Mouse (Mus musculus) testis, adult 2 months (tissue): ENCODE measurements around the gene Dut. TPM values are rescaled to one million over a fixed set of nuclear protein-coding genes. Genes with fewer than 3 reads are reported as not detected.

Experiments used
- H3K27ac ChIP-seq: fragments of 200-500 bp; 2 replicates; pipeline ENCODE4 v1.5.1; 2012; ENCODE audit warnings: low read depth, low read length; ENCODE audit not compliant: control insufficient read depth, insufficient read depth
- H3K27me3 ChIP-seq: fragments of 200-500 bp; 2 replicates; pipeline ENCODE4 v1.6.1; 2012; ENCODE audit warnings: mild to moderate bottlenecking, low read length, moderate library complexity; ENCODE audit not compliant: control insufficient read depth, insufficient read depth
- H3K36me3 ChIP-seq: fragments of 200-500 bp; 2 replicates; pipeline ENCODE4 v1.6.1; 2012; ENCODE audit warnings: mild to moderate bottlenecking, low read length; ENCODE audit not compliant: control insufficient read depth, insufficient read depth
- H3K4me1 ChIP-seq: fragments of 200-500 bp; 2 replicates; pipeline ENCODE4 v1.6.1; 2012; ENCODE audit warnings: low read length; ENCODE audit not compliant: control insufficient read depth, insufficient read depth
- H3K4me3 ChIP-seq: fragments of 200-500 bp; 2 replicates; pipeline ENCODE4 v1.5.1; 2012; ENCODE audit warnings: low read depth, mild to moderate bottlenecking, low read length, moderate library complexity, mixed read lengths; ENCODE audit not compliant: control insufficient read depth
- CTCF ChIP-seq: fragments of 200-500 bp; IDR thresholded peaks from 2 replicates; pipeline ENCODE4 v1.5.1; 2012; ENCODE audit warnings: low read depth, mild to moderate bottlenecking, inconsistent platforms, low read length, moderate library complexity; ENCODE audit not compliant: control insufficient read depth, insufficient read depth, insufficient replicate concordance
- POLR2A ChIP-seq: fragments of 200-500 bp; IDR thresholded peaks from 2 replicates; pipeline ENCODE4 v1.6.1; 2012; ENCODE audit warnings: low read depth, mild to moderate bottlenecking, inconsistent platforms, low read length, moderate library complexity; ENCODE audit not compliant: control insufficient read depth
- polyA plus RNA-seq: library from polyadenylated mRNA; depleted of rRNA; stranded (reverse); fragments of >200 nt; gene quantifications from 2 replicates; pipeline ENCODE4 v1.2.3, GENCODE M21; 2012

Gene Dut
- polyA plus RNA-seq, 1 experiment = 31.2 TPM

DNA sequence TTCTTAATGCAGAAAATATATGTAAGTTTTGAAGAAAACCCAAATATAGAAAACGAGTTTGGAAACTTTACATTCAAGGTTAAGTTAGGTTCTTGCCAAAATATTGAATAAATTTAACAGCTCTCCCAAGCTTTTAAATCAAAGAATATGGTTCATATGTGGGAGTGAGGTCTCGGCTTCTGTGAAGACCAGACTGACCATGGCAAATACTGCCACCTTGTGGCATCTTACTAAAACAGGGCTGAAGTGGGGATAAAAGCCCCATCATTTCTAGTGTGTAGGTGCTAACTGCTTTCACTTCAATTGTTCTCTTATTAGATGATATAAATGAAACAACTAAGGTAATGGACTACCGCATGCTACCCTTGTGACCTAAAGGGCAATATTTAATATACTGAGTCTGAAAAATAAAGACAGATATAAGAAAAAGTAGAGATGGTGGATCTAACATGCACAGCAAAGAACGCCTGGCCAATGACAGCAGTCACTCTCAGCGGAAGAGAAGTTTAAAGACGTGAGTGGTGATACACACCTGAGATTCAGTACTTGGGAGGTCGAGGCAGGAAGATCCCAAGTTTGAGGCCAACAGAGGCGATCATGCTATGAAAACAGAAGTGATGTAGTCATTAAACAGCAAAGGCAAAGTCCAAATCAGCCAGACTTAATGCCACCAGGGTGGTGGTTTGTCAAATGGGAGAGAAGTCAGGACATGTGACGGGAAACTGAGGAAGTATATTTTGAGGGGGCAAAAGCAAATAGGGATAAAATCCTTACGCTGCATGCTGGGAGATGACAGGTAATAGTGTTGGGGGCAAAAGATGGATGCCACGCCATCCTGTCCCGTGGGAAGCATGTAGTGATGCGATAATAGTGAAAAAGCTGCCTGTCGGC, 12.5 kb downstream of the Dut start:
- H3K4me1 ChIP-seq = no peaks in the 10 kb centered on the region
- H3K4me3 ChIP-seq = no peak overlapping the region
- no peaks in the 10 kb centered on the region for H3K27me3 ChIP-seq
- H3K27ac ChIP-seq = no peak overlapping the region
- H3K36me3 ChIP-seq = no peaks in the 10 kb centered on the region
- TF ChIP-seq CTCF (no peak), POLR2A (no peak)

DNA sequence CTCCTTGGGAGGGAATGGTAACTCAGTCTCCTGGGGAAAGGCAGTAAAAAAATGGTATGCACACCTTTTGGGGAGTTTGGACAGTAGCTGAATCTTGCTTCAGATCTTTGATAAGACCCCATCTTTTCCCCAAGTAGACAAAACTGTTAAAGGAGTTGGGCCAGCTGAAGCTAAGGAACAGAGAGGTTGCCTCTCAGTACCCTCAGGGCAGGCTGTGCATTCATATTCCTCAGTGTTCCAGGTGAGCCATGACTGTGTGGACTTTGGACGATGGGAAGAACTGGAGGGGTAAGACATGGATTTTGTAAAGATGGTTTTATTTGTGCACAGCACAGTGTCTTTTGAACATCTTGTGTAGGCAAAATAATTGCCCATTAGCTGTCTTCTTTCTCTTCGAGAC, 13.3 kb downstream of the Dut start:
- TF ChIP-seq POLR2A (no peak), CTCF (no peak)
- Histone ChIP-seq H3K4me1 (no peaks in the 10 kb centered on the region), H3K27ac (no peak overlapping the region), H3K36me3 (no peaks in the 10 kb centered on the region), H3K4me3 (no peak overlapping the region), H3K27me3 (no peaks in the 10 kb centered on the region)

DNA sequence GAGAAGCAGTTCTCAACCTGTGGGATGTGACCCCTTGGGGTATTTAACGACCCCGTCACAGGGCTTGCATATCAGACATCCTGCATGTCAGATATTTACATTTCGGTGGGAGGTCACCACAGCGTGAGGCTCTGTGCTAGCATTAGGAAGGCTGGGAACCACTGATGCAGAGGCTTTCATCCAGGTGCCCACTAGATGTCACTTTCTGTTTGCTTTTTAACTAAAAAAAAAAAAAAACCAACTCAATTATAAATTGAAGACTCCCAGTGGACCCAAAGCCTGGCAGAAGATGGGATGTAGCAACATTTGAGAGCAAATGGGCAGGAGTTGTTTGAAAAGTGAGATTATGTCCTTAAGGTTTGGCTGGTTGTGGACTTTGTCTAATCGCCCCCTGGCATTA, 16.1 kb downstream of the Dut start:
- Histone ChIP-seq H3K4me1 (no peaks in the 10 kb centered on the region), H3K27me3 (no peaks in the 10 kb centered on the region), H3K4me3 (no peak overlapping the region), H3K27ac (no peak overlapping the region), H3K36me3 (no peaks in the 10 kb centered on the region)
- no peak for TF ChIP-seq POLR2A
- no peak for TF ChIP-seq CTCF

DNA sequence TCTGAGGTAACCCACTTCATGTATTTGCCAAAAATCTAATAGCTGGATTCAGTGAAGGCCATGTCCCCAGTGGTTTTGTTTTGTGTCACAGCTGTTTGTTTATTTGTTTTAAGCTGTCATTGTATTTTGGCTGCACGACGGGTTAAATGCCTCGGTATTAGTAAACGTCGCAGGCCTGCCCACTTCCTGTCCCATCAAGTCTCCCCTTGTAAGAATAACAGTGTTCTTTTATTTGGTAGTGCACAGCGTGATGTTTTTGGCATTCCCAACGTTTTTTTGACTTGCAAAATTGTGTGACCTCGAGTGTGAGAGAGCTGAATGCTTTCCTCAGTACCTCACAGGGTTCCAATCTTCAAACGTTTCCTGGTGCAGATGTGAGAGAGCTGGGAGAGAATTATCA, 16.8 kb downstream of the Dut start:
- H3K36me3 ChIP-seq = no peaks in the 10 kb centered on the region
- no peaks in the 10 kb centered on the region for H3K27me3 ChIP-seq
- H3K27ac ChIP-seq = no peak overlapping the region
- no peak overlapping the region for H3K4me3 ChIP-seq
- TF ChIP-seq POLR2A = no peak
- no peak for TF ChIP-seq CTCF
- no peaks in the 10 kb centered on the region for H3K4me1 ChIP-seq

DNA sequence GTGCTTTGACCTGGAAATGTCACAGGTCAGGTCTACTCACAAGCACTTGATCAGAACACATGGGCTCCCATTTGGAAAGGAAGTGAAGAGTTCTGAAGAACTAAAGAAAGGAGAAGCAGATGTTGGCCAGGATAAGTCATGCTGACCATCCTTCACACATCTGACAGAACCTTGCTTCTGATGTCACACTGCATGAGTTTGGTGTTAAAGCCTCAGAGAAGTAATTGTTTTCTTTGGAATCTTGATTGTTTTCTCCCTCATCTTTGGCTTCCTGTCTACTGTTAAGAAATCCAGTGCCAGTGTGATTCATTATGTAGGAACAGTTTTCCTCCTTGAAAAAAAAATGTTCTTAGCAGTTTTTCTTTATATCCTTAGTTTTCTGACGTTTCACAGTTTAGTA, 21.9 kb downstream of the Dut start:
- no peak for TF ChIP-seq CTCF
- TF ChIP-seq POLR2A = no peak
- Histone ChIP-seq H3K36me3 (no peaks in the 10 kb centered on the region), H3K4me1 (no peaks in the 10 kb centered on the region), H3K4me3 (no peak overlapping the region), H3K27me3 (no peaks in the 10 kb centered on the region), H3K27ac (no peak overlapping the region)

DNA sequence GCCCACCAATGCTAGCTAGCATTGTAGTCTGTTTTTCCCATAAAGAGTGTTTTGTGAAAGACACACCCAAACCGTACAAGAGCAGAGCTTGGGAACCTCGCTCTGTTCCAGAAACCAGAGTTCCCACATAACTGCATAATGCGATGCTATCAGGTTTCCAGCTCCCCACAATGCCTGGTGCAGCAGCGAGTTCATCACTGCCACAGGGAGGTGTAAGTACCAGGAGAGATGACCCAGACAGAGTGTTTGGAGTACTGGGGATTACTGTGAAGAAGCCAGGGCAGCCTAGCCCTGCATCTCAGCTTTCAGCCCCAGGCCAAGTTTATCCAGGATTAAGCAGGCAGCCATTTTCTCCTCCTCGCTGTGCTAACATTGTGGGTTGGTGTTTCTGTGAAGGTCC, 28.6 kb downstream of the Dut start:
- TF ChIP-seq CTCF = no peak
- TF ChIP-seq POLR2A = no peak
- no peak overlapping the region for H3K27ac ChIP-seq

DNA sequence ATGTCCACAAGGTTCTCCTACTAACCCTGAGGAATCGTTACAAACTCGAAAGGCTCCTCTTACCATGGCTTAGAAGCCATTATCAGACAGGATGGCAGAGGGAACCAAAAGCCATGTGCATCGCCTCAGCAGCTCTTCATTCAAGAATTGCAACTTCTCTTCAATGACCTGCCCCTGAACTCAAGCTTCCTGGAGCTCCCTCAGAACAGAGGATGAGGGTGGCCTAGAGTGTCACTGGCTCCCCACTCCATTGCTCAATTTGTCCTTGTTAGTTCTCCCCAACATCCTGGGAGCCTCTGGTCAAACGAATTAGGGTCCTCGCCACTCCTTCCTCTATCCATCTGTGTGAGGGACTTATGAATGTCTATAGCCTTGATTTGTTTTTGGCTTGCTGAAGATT, 29.7 kb downstream of the Dut start:
- TF ChIP-seq POLR2A = no peak
- no peak for TF ChIP-seq CTCF
- H3K4me1 ChIP-seq = peaks cover 10% of the 10 kb centered on the region; the same call in 1 of the 2 replicates
- H3K27ac ChIP-seq = no peak overlapping the region
- no peak overlapping the region for H3K4me3 ChIP-seq
- H3K36me3 ChIP-seq = no peaks in the 10 kb centered on the region
- no peaks in the 10 kb centered on the region for H3K27me3 ChIP-seq

More for the DNA sequence above, 28.6 kb downstream of the Dut start:
- H3K27me3 ChIP-seq = no peaks in the 10 kb centered on the region
- H3K4me1 ChIP-seq = peaks cover 6% of the 10 kb centered on the region; the same call in 1 of the 2 replicates
- H3K4me3 ChIP-seq = no peak overlapping the region
- no peaks in the 10 kb centered on the region for H3K36me3 ChIP-seq
